Mouse (Mus musculus) mammary gland, adult 2 months (tissue): ENCODE results near the gene Trim37. TPM values are rescaled to one million over a fixed set of nuclear protein-coding genes. Genes with fewer than 3 reads are reported as not detected.

Source experiments
- polyA plus RNA-seq: library from polyadenylated mRNA; depleted of rRNA; stranded (reverse); fragments of >200 nt; gene quantifications from 2 replicates; pipeline ENCODE4 v1.2.3, GENCODE M21; 2012; ENCODE audit warnings: low replicate concordance; rRNA removed

Gene Trim37
- polyA plus RNA-seq: 1.5 and 2.9 TPM in 2 replicates

DNA sequence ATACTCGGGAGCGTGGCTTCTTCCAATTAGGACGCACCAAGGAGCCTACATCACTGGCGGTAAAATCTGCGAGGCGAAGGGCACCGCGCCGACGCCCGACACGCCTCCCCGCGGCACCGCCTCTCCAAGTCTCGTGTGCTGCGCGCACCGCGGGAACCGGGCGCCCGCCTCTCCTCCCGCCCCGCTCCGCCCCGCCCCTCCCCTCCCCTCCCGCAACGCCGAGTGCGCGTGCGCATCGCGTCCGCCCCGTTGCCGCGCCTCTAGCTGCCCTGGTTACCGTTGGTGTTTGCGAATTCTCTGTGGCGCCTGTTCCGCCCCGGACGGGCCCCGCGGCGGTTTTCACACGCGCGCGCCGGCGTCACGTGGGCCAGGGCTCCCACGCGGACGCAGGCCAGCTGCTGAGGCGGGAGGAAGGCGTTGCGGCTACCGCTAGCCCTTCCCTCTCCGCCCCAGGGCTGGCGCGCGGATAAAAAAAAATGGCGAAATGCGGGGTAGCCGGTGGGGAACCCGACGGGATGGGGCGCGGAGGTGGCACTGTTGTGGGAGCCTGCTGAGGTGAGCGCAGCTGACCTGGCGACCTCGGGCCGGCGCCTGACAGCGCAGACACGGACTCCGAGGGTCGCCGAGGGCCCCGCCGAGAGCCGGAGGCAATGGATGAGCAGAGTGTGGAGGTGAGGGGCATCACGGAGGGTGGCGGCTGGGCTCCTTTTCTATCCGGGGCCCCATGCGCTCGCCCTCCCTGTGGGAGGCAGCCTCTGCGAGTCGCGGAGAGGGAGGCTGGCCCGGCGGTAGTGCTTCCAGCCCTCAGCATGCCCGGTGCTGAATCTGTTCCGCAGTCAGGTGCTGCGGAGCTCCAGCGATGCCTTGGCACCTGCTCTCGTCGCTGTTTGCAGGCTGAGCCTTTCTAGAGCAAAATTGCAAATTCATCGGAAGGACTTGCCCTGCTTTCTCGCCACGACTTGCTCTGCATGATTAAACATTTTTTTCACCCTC, at the start of gene Trim37:
Gene Trim37, plus strand, starts transcription at position 254 of the 993 bp plus-strand sequence.

DNA sequence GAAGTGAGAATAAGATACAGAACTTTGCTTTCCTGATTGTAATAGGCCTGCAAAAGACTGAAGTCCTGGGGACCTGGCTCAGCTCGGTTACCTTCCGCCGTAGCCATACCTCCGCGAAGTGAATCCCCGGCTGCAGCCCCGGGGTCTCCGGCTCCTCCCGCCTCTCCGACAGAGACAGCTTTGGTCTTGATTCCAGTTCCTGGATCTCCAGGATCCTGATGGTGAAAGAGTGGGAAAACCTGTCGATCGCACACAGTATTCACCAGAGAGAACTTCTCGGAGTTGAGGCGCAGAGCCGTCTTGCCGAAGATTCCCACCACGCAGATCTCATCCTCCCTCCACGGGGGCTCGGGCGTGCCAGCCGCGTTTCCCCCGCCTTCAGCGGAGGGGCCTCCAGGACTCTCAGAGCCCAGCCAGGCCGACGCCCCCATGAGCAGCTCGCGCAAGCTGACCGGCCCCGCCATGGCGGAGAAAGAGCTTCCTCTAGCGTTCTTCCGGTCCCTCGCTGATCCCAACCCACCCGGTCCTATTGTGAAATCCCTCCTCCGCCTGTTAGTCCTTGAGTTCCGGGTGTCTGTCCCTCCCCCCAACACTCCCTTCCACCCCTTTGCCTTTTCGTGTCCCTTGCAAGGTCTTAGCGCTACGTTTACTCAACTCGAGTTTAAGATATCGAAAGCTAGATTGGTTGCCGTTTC, 40.4 kb upstream of the Trim37 start, which contains the start of gene Smg8:
Gene Smg8, minus strand, starts transcription at position 485 of the 695 bp plus-strand sequence.

DNA sequence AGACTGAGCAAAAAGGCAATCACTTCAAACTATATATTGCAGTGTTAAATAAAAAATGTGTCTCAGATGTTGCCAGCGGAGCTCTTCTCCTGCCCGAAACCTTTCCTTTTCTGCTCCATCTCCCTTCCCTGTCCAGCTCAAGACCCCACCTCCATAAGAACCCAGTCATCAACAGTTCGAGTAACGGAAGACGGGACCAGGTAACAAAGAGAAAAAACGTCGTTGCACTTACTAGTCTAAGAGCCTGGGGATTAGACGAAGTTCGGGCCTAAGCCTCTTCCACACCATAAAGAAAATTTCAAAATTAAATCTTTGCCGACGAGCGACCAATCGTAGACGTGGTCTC, 18.5 kb upstream of the Trim37 start, which contains the start of gene Prr11:
Gene Prr11, minus strand, starts transcription at position 300 of the 346 bp plus-strand sequence.

GRCm38 (mm10) chr11:87108755-87109518, 17.9 kb upstream of the Trim37 start, which contains the start of gene Ska2:
Gene Ska2 (plus strand): TSS chr11:87109234.

Other genes starting within 250 kb of the Trim37 start
- gene Ypel2, start 133.4 kb upstream of the Trim37 start, polyA plus RNA-seq: 7.0 TPM in 2 replicates
- 2.3 and 5.0 TPM in 2 replicates for gene Gdpd1, start 53.0 kb upstream of the Trim37 start, polyA plus RNA-seq
- 5.8 and 8.8 TPM in 2 replicates for gene Smg8, start 40.3 kb upstream of the Trim37 start, polyA plus RNA-seq
- gene Prr11, start 18.4 kb upstream of the Trim37 start, polyA plus RNA-seq: 0.20 and 0.76 TPM in 2 replicates
- gene Ska2, start 17.8 kb upstream of the Trim37 start, polyA plus RNA-seq: 1.6 and 4.9 TPM in 2 replicates
- gene Ppm1e, start 231.9 kb downstream of the Trim37 start, polyA plus RNA-seq: 0.25 and 0.29 TPM in 2 replicates